Mouse (Mus musculus) layer of hippocampus, postnatal 10 days (tissue): ENCODE data around the gene Olfr649. TPM values are rescaled to one million over a fixed set of nuclear protein-coding genes. Genes with fewer than 3 reads are reported as not detected.

Experiments used
- total RNA-seq, 2 experiments: library from RNA; stranded (reverse); gene quantifications; 2 replicates each; pipeline ENCODE4 v1.2.3; 2021

Gene Olfr649
- total RNA-seq, 2 experiments from 2014 or later: not detected

Other genes starting within 250 kb of the Olfr649 start
- gene Olfr635, start 224.8 kb downstream of the Olfr649 start, total RNA-seq: under 1 TPM; 0.11 TPM
- gene Olfr638, start 197.2 kb downstream of the Olfr649 start, total RNA-seq: not detected
- under 1 TPM; 0.09 to 0.16 TPM for gene Olfr639, start 178.7 kb downstream of the Olfr649 start, total RNA-seq
- gene Olfr640, start 170.4 kb downstream of the Olfr649 start, total RNA-seq: not detected
- gene Olfr641, start 160.5 kb downstream of the Olfr649 start, total RNA-seq: not detected
- not detected for gene Olfr642, start 143.3 kb downstream of the Olfr649 start, total RNA-seq
- not detected for gene 4930516K23Rik, start 134.5 kb downstream of the Olfr649 start, total RNA-seq
- gene Olfr644, start 124.1 kb downstream of the Olfr649 start, total RNA-seq: not detected
- not detected for gene Olfr645, start 110.5 kb downstream of the Olfr649 start, total RNA-seq
- gene Olfr646, start 91.1 kb downstream of the Olfr649 start, total RNA-seq: not detected
- not detected for gene Ubqln5, start 66.2 kb downstream of the Olfr649 start, total RNA-seq
- not detected for gene Olfr643, start 58.6 kb downstream of the Olfr649 start, total RNA-seq
- not detected for gene Ubqln3, start 52.7 kb downstream of the Olfr649 start, total RNA-seq
- not detected for gene Ubqlnl, start 45.4 kb downstream of the Olfr649 start, total RNA-seq
- not detected for gene Olfm5, start 31.2 kb downstream of the Olfr649 start, total RNA-seq
- gene Olfr648, start 12.6 kb downstream of the Olfr649 start, total RNA-seq: under 1 TPM; 0.11 to 0.18 TPM
- gene Trim6, start 22.8 kb upstream of the Olfr649 start, total RNA-seq: under 1 TPM; 0.41 to 0.47 TPM
- gene Trim34a, start 48.5 kb upstream of the Olfr649 start, total RNA-seq: 1 to 10 TPM; 1.1 to 1.2 TPM
- under 1 TPM; 0.42 to 0.62 TPM for gene Trim5, start 92.1 kb upstream of the Olfr649 start, total RNA-seq
- 1 to 10 TPM; 2.1 to 2.2 TPM for gene Trim12a, start 119.5 kb upstream of the Olfr649 start, total RNA-seq
- gene Trim34b, start 133.5 kb upstream of the Olfr649 start, total RNA-seq: not detected
- gene Trim12c, start 157.4 kb upstream of the Olfr649 start, total RNA-seq: 1 to 10 TPM; 1.4 to 1.9 TPM
- not detected for gene Trim30b, start 173.9 kb upstream of the Olfr649 start, total RNA-seq
- under 1 TPM in 1 of 2 experiments, not detected in 1; 0.25 TPM for gene Trim30c, start 204.9 kb upstream of the Olfr649 start, total RNA-seq